ENCODE assay signal across 10 mouse cellular contexts in genomic region chr12:13100505-13101354, GRCm38 (mm10).
DNase-seq lines count a peak whose midpoint lies in the region; ATAC-seq lines count a peak whose summit lies in the region.
"Had no signal": no experiment of that assay in that cellular context is flagged by ENCODE, and none has a peak within 500 bp of the region (broad histone marks: within the 10 kb centered on the region; RNA-seq: fewer than 3 reads in every experiment).

No protein-coding gene starts in this region.

- H3K9ac ChIP-seq in kidney, embryonic 14.5 days (ENCODE audit: low read depth, low read length), result no peak overlapping the region
- no peak overlapping the region for H3K9ac ChIP-seq in hindbrain, embryonic 13.5 days
- H3K9ac ChIP-seq in midbrain, embryonic 11.5 days (ENCODE audit: low read length), result no peak overlapping the region

- H3K27me3 ChIP-seq in kidney, embryonic 14.5 days (ENCODE audit: control insufficient read depth, insufficient read depth, low read length), result no peaks in the 10 kb centered on the region
- H3K27me3 ChIP-seq in hindbrain, embryonic 13.5 days, result no peaks in the 10 kb centered on the region
- no peaks in the 10 kb centered on the region for H3K27me3 ChIP-seq in midbrain, embryonic 11.5 days (ENCODE audit: control insufficient read depth, insufficient read depth, low read length)
- H3K27me3 ChIP-seq: CH12.LX had no signal

- H3K4me2 ChIP-seq in kidney, embryonic 14.5 days (replicated peaks; ENCODE audit: low read depth, low read length), result no peak overlapping the region
- H3K4me2 ChIP-seq in hindbrain, embryonic 13.5 days, result no peak overlapping the region
- no peak overlapping the region for H3K4me2 ChIP-seq in midbrain, embryonic 11.5 days

- WGBS in kidney, embryonic 14.5 days, result 17% methylated on average over 12 of the region's 12 CpGs
- WGBS in hindbrain, embryonic 13.5 days, result 22% methylated on average over 12 of the region's 12 CpGs
- WGBS in midbrain, embryonic 11.5 days, result 42% methylated on average over 12 of the region's 12 CpGs

- no peak for DNase-seq in kidney, adult 11 months
- DNase-seq in brain, adult 2 months (ENCODE audit: low read depth, low spot score), result peak; percentile 16
- no peak for DNase-seq in midbrain, embryonic 11.5 days (ENCODE audit: low spot score, missing footprints)
- DNase-seq in T-cell, adult 2 months (ENCODE audit: low spot score), result no peak
- DNase-seq in spleen, postnatal 14 days (ENCODE audit: low spot score in 2 of 2), result no peak
- DNase-seq in cerebellum, adult 9-11 months, result no peak
- DNase-seq: heart, postnatal 36 days had no signal

- peak overlapping the region; percentile 13 for H3K27ac ChIP-seq in kidney, embryonic 14.5 days (ENCODE audit: low read depth, low read length)
- peak overlapping the region; percentile 53 for H3K27ac ChIP-seq in hindbrain, embryonic 13.5 days
- no peak overlapping the region for H3K27ac ChIP-seq in midbrain, embryonic 11.5 days (ENCODE audit: low read depth, low read length)

- peak; percentile 71 for ATAC-seq in kidney, embryonic 14.5 days (ENCODE audit: low FRiP score, low TSS enrichment)
- peak; percentile 48 for ATAC-seq in hindbrain, embryonic 13.5 days (ENCODE audit: low FRiP score)
- ATAC-seq in midbrain, embryonic 11.5 days (ENCODE audit: low FRiP score), result 0 out of 2 replicates have a peak, but pooled peaks have one; percentile 42

- peaks cover 8% of the 10 kb centered on the region for H3K4me1 ChIP-seq in kidney, embryonic 14.5 days (ENCODE audit: control insufficient read depth, insufficient read depth, low read length)
- peaks cover 30% of the 10 kb centered on the region for H3K4me1 ChIP-seq in hindbrain, embryonic 13.5 days (replicated peaks)
- peaks cover 7% of the 10 kb centered on the region; the same call in 1 of the 2 replicates for H3K4me1 ChIP-seq in midbrain, embryonic 11.5 days (ENCODE audit: control insufficient read depth, insufficient read depth, low read length)

- H3K9me3 ChIP-seq in kidney, embryonic 14.5 days (ENCODE audit: control insufficient read depth, low read length), result 0 out of 2 replicates have a peak, but pooled peaks cover 3% of the 10 kb centered on the region
- H3K9me3 ChIP-seq in hindbrain, embryonic 13.5 days, result no peaks in the 10 kb centered on the region
- H3K9me3 ChIP-seq in midbrain, embryonic 11.5 days (ENCODE audit: control insufficient read depth, low read length), result no peaks in the 10 kb centered on the region

- H3K36me3 ChIP-seq in kidney, embryonic 14.5 days (ENCODE audit: control insufficient read depth, insufficient read depth, low read length), result no peaks in the 10 kb centered on the region
- no peaks in the 10 kb centered on the region for H3K36me3 ChIP-seq in hindbrain, embryonic 13.5 days
- H3K36me3 ChIP-seq in midbrain, embryonic 11.5 days (ENCODE audit: control insufficient read depth, insufficient read depth, low read length), result no peaks in the 10 kb centered on the region

- H3K4me3 ChIP-seq in kidney, embryonic 14.5 days (ENCODE audit: low read length), result no peak overlapping the region
- no peak overlapping the region for H3K4me3 ChIP-seq in hindbrain, embryonic 13.5 days
- H3K4me3 ChIP-seq in midbrain, embryonic 11.5 days (ENCODE audit: low read depth, low read length), result no peak overlapping the region
